Mouse (Mus musculus): ENCODE measurements around the gene Cd3eap. TPM values are rescaled to one million over a fixed set of nuclear protein-coding genes. Genes with fewer than 3 reads are reported as not detected.

Gene Cd3eap
- polyA plus RNA-seq, 1 experiment: 5.2 TPM

GRCm38 (mm10) chr7:19356311-19356710 lies 3.0 kb downstream of the Cd3eap start:
- 72% methylated on average over 10 of the region's 10 CpGs for WGBS

GRCm38 (mm10) chr7:19354991-19355390 lies 4.3 kb downstream of the Cd3eap start:
- no peak for TF ChIP-seq CTCF (IDR thresholded peaks at IDR 0.05; ENCODE audit: insufficient read depth, low read length)
- TF ChIP-seq POLR2A (IDR thresholded peaks at IDR 0.05; ENCODE audit: borderline replicate concordance, extremely low read depth, low read depth, low read length): no peak
- Histone ChIP-seq H3K4me1 (ENCODE audit: control insufficient read depth, insufficient read depth, low read length) (no peaks in the 10 kb centered on the region), H3K4me3 (replicated peaks; ENCODE audit: extremely low read depth, low read depth, low read length) (no peak overlapping the region)
- WGBS: 88% methylated on average over 5 of the region's 5 CpGs
- no peak for DNase-seq

More at GRCm38 (mm10) chr7:19356311-19356710, 3.0 kb downstream of the Cd3eap start:
- no peaks in the 10 kb centered on the region for H3K4me1 ChIP-seq (ENCODE audit: control insufficient read depth, insufficient read depth, low read length)
- no peak overlapping the region for H3K4me3 ChIP-seq (replicated peaks; ENCODE audit: extremely low read depth, low read depth, low read length)
- no peak for DNase-seq
- TF ChIP-seq CTCF (IDR thresholded peaks at IDR 0.05; ENCODE audit: insufficient read depth, low read length) (no peak), POLR2A (IDR thresholded peaks at IDR 0.05; ENCODE audit: borderline replicate concordance, extremely low read depth, low read depth, low read length) (no peak)

GRCm38 (mm10) chr7:19350221-19350620 lies 9.1 kb downstream of the Cd3eap start:
- Histone ChIP-seq H3K4me3 (replicated peaks; ENCODE audit: extremely low read depth, low read depth, low read length) (no peak overlapping the region), H3K4me1 (ENCODE audit: control insufficient read depth, insufficient read depth, low read length) (0 out of 2 replicates have a peak, but pooled peaks cover 2% of the 10 kb centered on the region)
- no peak for DNase-seq
- 92% methylated on average over 8 of the region's 8 CpGs for WGBS
- TF ChIP-seq CTCF (IDR thresholded peaks at IDR 0.05; ENCODE audit: insufficient read depth, low read length) (no peak), POLR2A (IDR thresholded peaks at IDR 0.05; ENCODE audit: borderline replicate concordance, extremely low read depth, low read depth, low read length) (no peak)

DNA sequence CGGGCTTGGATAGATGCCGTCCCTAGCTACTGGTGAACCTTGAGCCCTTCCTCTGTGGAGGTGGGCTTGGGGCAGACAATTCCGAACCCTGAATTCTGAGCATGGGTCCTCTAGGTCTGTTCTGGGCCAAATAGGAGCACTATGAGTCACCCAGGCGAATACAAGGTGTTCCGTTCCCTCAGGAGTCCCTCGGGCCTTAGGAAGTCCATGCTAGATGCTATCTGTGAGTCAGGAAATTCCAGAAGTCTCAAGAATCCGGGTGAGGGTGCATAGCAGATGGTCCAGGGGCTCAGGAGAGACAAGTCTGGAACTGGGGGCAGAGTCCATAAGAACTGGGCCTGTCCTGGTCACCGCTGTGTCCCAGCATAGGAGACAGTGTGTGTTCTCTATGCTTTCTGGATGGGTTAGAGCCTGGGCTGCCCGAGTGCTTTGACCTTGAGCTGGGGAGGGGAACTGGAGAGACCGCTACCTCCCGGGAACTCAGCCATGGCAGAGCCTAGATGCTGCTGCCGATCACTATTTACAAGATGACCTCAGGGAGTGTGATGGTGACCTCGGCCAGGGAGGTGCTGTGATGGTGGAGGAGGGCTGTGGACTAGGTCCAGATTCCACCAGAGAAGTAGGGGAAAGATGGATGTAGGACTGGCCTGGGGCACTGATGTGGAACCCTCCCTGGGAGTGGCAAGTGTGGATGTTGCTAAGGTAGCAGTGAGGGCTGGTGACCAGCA lies 9.9 kb downstream of the Cd3eap start:
- Histone ChIP-seq H3K4me1 (ENCODE audit: control insufficient read depth, insufficient read depth, low read length) (peaks cover 5% of the 10 kb centered on the region), H3K4me3 (replicated peaks; ENCODE audit: extremely low read depth, low read depth, low read length) (no peak overlapping the region)
- no peak for TF ChIP-seq POLR2A (IDR thresholded peaks at IDR 0.05; ENCODE audit: borderline replicate concordance, extremely low read depth, low read depth, low read length)
- no peak for TF ChIP-seq CTCF (IDR thresholded peaks at IDR 0.05; ENCODE audit: insufficient read depth, low read length)
- 79% methylated on average over 13 of the region's 13 CpGs for WGBS
- no peak for DNase-seq

DNA sequence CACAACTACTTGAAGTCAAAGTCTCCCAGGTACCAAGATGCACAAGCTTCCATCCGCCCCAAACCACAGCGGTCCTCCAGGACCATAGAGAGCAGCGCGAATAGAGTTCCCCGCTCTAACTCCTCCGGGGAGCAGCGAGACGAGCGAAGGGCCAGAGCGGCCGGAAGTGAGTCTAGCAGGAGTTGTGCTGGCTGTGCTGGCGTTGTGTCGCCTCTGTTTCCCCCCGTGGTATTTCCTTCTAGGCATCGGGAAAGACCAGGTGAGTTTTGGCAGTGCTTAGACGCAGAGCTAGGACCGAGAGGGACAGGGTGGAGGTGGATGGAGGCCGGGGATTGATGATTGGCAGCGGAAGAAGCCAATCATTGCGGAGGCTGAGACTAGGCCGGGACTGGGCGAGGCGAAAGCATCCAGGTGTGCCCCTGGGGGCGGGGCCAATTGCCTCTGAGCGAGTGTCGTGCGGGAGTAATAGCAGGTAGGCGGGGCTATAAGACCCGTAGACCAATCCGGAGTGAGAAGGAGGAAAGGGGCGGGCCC lies 14.3 kb downstream of the Cd3eap start:
- peak; percentile 69; the same call in 1 of the 2 replicates for TF ChIP-seq POLR2A (IDR thresholded peaks at IDR 0.05; ENCODE audit: borderline replicate concordance, extremely low read depth, low read depth, low read length)
- no peak for TF ChIP-seq CTCF (IDR thresholded peaks at IDR 0.05; ENCODE audit: insufficient read depth, low read length)
- peaks cover 14% of the 10 kb centered on the region for H3K4me1 ChIP-seq (ENCODE audit: control insufficient read depth, insufficient read depth, low read length)
- peak overlapping the region; percentile 96 for H3K4me3 ChIP-seq (replicated peaks; ENCODE audit: extremely low read depth, low read depth, low read length)
- WGBS: under 1% methylated on average over 31 of the region's 31 CpGs
- DNase-seq: peak; percentile 92

GRCm38 (mm10) chr7:19344237-19344847 lies 14.9 kb downstream of the Cd3eap start, which contains the start of gene Ercc1:
TSS of gene Ercc1 (plus strand) at chr7:19344778.
- 13% methylated on average over 12 of the region's 12 CpGs for WGBS
- H3K4me1 ChIP-seq (ENCODE audit: control insufficient read depth, insufficient read depth, low read length): peaks cover 14% of the 10 kb centered on the region
- TF ChIP-seq CTCF (IDR thresholded peaks at IDR 0.05; ENCODE audit: insufficient read depth, low read length): no peak
- TF ChIP-seq POLR2A (IDR thresholded peaks at IDR 0.05; ENCODE audit: borderline replicate concordance, extremely low read depth, low read depth, low read length): no peak
- peak; percentile 16 for DNase-seq
- peak within 1 kb of the TSS; percentile 96 for H3K4me3 ChIP-seq (replicated peaks; ENCODE audit: extremely low read depth, low read depth, low read length)

DNA sequence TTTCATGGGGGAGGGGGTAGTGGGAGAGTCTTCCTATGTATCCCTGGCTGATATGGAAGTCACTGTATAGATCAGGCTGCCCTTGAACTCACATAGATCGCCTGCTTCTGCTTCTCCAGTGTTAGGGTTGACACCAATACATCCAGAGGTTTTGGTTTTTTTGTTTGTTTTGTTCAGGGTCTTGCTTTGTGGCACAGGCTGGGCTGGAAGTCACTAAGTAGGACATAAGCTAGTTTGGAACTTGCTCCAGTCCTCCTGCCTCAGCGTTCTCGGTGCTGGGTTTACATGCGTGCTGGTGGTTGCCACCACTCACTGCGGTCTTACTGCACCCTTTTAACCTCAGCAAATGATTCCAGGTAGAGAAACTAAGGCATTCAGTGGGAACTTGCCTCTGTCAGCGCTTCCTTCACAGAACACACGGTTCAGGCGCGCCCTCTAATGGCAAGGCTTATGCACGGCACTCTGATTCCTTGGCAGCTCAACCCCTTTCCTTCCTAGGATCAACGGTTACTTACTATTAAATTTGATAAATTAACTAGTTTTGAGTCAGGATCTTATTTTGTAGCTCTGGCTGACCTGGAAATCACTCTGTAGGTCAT lies 16.0 kb downstream of the Cd3eap start:
- TF ChIP-seq POLR2A (IDR thresholded peaks at IDR 0.05; ENCODE audit: borderline replicate concordance, extremely low read depth, low read depth, low read length) (no peak), CTCF (IDR thresholded peaks at IDR 0.05; ENCODE audit: insufficient read depth, low read length) (peak; percentile 95)
- under 1% methylated on average over 11 of the region's 11 CpGs for WGBS
- peak; percentile 82 for DNase-seq
- Histone ChIP-seq H3K4me3 (replicated peaks; ENCODE audit: extremely low read depth, low read depth, low read length) (peak overlapping the region; percentile 31), H3K4me1 (ENCODE audit: control insufficient read depth, insufficient read depth, low read length) (peaks cover 14% of the 10 kb centered on the region)

DNA sequence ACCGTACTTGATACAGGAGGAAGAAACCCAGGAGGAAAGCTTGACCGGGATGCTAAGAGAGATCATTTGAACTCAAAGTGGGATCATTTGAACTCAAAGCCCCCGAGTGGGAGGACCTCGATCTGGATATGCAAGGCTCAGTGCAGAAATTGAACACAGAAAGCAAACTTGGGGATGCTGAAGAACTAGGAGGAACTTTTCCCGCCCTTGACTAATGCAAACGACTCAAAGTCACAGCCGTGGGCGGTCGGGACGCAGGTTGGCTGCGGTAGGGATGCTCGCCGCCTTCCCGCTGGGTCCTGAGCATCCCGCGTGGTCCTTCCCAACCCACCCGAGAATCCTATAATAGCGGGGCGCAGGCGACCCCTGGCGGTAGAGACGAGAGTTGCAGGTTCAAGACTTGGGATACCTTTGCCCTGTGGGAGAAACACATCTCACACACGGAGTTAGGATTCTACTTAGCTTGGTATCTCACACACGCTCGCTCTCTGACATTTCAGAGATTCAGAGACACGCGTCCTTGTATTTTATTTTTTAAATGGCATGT lies 16.7 kb downstream of the Cd3eap start:
- peaks cover 14% of the 10 kb centered on the region for H3K4me1 ChIP-seq (ENCODE audit: control insufficient read depth, insufficient read depth, low read length)
- peak; percentile 88 for DNase-seq
- H3K4me3 ChIP-seq (replicated peaks; ENCODE audit: extremely low read depth, low read depth, low read length): peak overlapping the region; percentile 14
- TF ChIP-seq CTCF (IDR thresholded peaks at IDR 0.05; ENCODE audit: insufficient read depth, low read length) (peak; percentile 85), POLR2A (IDR thresholded peaks at IDR 0.05; ENCODE audit: borderline replicate concordance, extremely low read depth, low read depth, low read length) (no peak)
- WGBS: under 1% methylated on average over 27 of the region's 27 CpGs

GRCm38 (mm10) chr7:19341761-19342409 lies 17.4 kb downstream of the Cd3eap start:
- no peak overlapping the region for H3K4me3 ChIP-seq (replicated peaks; ENCODE audit: extremely low read depth, low read depth, low read length)
- no peak for TF ChIP-seq CTCF (IDR thresholded peaks at IDR 0.05; ENCODE audit: insufficient read depth, low read length)
- TF ChIP-seq POLR2A (IDR thresholded peaks at IDR 0.05; ENCODE audit: borderline replicate concordance, extremely low read depth, low read depth, low read length): no peak
- peaks cover 14% of the 10 kb centered on the region for H3K4me1 ChIP-seq (ENCODE audit: control insufficient read depth, insufficient read depth, low read length)
- WGBS: 1% methylated on average over 41 of the region's 41 CpGs
- DNase-seq: no peak
